Mouse (Mus musculus) Patski (cell line): ENCODE results near the gene Esrrg. TPM values are rescaled to one million over a fixed set of nuclear protein-coding genes. Genes with fewer than 3 reads are reported as not detected.
A peak's percentile ranks its signal among the peaks of the same experiment; 100 is the strongest.

Experiments
- ATAC-seq: fragments of 100-300 bp; one replicate; pipeline ENCODE4 v1.8.0; 2021
- CTCF ChIA-PET: fragments of 350-600 bp; sonication (Branson Sonifier 250); formaldehyde crosslinking; loops from one replicate; lab custom pipeline; 2022; ENCODE audit warnings: inconsistent platforms; lab: Charles Lee
- POLR2A ChIA-PET: fragments of 350-600 bp; sonication (Branson Sonifier 250); formaldehyde crosslinking; loops from one replicate; lab custom pipeline; 2022; ENCODE audit warnings: antibody characterized with exemption, inconsistent platforms; lab: Charles Lee
- DNase-seq: peaks from one replicate; pipeline ENCODE4 v3.0.0-alpha.2; 2011; ENCODE audit warnings: low read depth, low spot score
- H3K27me3 ChIP-seq: fragments of 371-371 bp; one replicate; pipeline ENCODE4 v1.5.1; 2021
- CTCF ChIP-seq: fragments of 100-300 bp; IDR thresholded peaks from one replicate; pipeline ENCODE4 v1.5.1; 2021
- in situ Hi-C: fragments of 300-500 bp; cut with MboI; formaldehyde crosslinking; loops from 3 replicates; pipeline ENCODE4 v1.11.1; 2018; ENCODE audit warnings: low pct_unique_long_range_greater_than_20kb, mixed read lengths
- polyA plus RNA-seq: library from polyadenylated mRNA; unstranded; gene quantifications from one replicate; pipeline ENCODE4 v1.2.3, GENCODE M21; 2021

The Esrrg gene
- polyA plus RNA-seq, 1 experiment from 2014 or later: 9.0 TPM

- ChIA-PET POLR2A (interaction anchor here (0.8 kb wide), 1 partner anchor 8 kb away, joined by 3 read pairs; no protein-coding TSS in a partner anchor), CTCF (interaction anchor here (0.8 to 1.0 kb wide), 2 partner anchors 8 to 13 kb away, joined by 3 read pairs; no protein-coding TSS in a partner anchor)
- no peak for TF ChIP-seq CTCF
- DNase-seq: no peak
- ATAC-seq: no peak
- in situ Hi-C loops: no loop called here
- H3K27me3 ChIP-seq: no peaks in the 10 kb centered on the region
Measured at GRCm38 (mm10) chr1:187706046-187706445, 97.5 kb downstream of the Esrrg start.

- no peak for ATAC-seq
- CTCF ChIA-PET: no interaction called here
- in situ Hi-C loops: no loop called here
- TF ChIP-seq CTCF: no peak
- H3K27me3 ChIP-seq: no peaks in the 10 kb centered on the region
- no peak for DNase-seq
- POLR2A ChIA-PET: interaction anchor here (0.5 to 0.6 kb wide), 2 partner anchors 302 to 695 kb away, joined by 3 to 5 read pairs; no protein-coding TSS in a partner anchor
Measured at GRCm38 (mm10) chr1:187707176-187707575, 98.6 kb downstream of the Esrrg start.

GRCm38 (mm10) chr1:187710434-187710948 lies 101.9 kb downstream of the Esrrg start:
- TF ChIP-seq CTCF: no peak
- ChIA-PET POLR2A (no interaction called here), CTCF (no interaction called here)
- ATAC-seq: no peak
- no peak for DNase-seq
- H3K27me3 ChIP-seq: no peaks in the 10 kb centered on the region
- in situ Hi-C loops: no loop called here

- ChIA-PET POLR2A (no interaction called here), CTCF (interaction anchor here (1.9 kb wide), 1 partner anchor 9 kb away, joined by 4 read pairs; no protein-coding TSS in a partner anchor)
- no peaks in the 10 kb centered on the region for H3K27me3 ChIP-seq
- no peak for ATAC-seq
- no peak for DNase-seq
- in situ Hi-C loops: no loop called here
- no peak for TF ChIP-seq CTCF
Measured at GRCm38 (mm10) chr1:187721035-187721434, 112.4 kb downstream of the Esrrg start.

GRCm38 (mm10) chr1:187722016-187722415 lies 113.4 kb downstream of the Esrrg start:
- TF ChIP-seq CTCF: no peak
- ChIA-PET POLR2A (no interaction called here), CTCF (no interaction called here)
- ATAC-seq (no peak), DNase-seq (no peak)
- no peaks in the 10 kb centered on the region for H3K27me3 ChIP-seq
- in situ Hi-C loops: no loop called here

- ChIA-PET POLR2A (no interaction called here), CTCF (no interaction called here)
- TF ChIP-seq CTCF: no peak
- no peaks in the 10 kb centered on the region for H3K27me3 ChIP-seq
- DNase-seq: no peak
- no peak for ATAC-seq
- in situ Hi-C loops: no loop called here
Measured at GRCm38 (mm10) chr1:187724651-187725050, 116.1 kb downstream of the Esrrg start.

GRCm38 (mm10) chr1:187725351-187725750 lies 116.8 kb downstream of the Esrrg start:
- TF ChIP-seq CTCF: no peak
- ChIA-PET CTCF (no interaction called here), POLR2A (no interaction called here)
- in situ Hi-C loops: no loop called here
- DNase-seq: no peak
- no peak for ATAC-seq
- no peaks in the 10 kb centered on the region for H3K27me3 ChIP-seq

- in situ Hi-C loops: no loop called here
- no peak for DNase-seq
- TF ChIP-seq CTCF: no peak
- no peaks in the 10 kb centered on the region for H3K27me3 ChIP-seq
- CTCF ChIA-PET: no interaction called here
- POLR2A ChIA-PET: no interaction called here
- ATAC-seq: no peak
Measured at GRCm38 (mm10) chr1:187731171-187731570, 122.6 kb downstream of the Esrrg start.

GRCm38 (mm10) chr1:187736507-187736906 lies 127.9 kb downstream of the Esrrg start:
- no peak for TF ChIP-seq CTCF
- ChIA-PET CTCF (no interaction called here), POLR2A (no interaction called here)
- in situ Hi-C loops: no loop called here
- DNase-seq (no peak), ATAC-seq (no peak)
- H3K27me3 ChIP-seq: no peaks in the 10 kb centered on the region

- ChIA-PET CTCF (no interaction called here), POLR2A (no interaction called here)
- DNase-seq (no peak), ATAC-seq (no peak)
- H3K27me3 ChIP-seq: no peaks in the 10 kb centered on the region
- in situ Hi-C loops: no loop called here
- no peak for TF ChIP-seq CTCF
Measured at GRCm38 (mm10) chr1:187737296-187737695, 128.7 kb downstream of the Esrrg start.

GRCm38 (mm10) chr1:187740531-187740930 lies 131.9 kb downstream of the Esrrg start:
- no peak for TF ChIP-seq CTCF
- DNase-seq: peak; percentile 13
- POLR2A ChIA-PET: no interaction called here
- H3K27me3 ChIP-seq: no peaks in the 10 kb centered on the region
- peak; percentile 74 for ATAC-seq
- in situ Hi-C loops: no loop called here
- CTCF ChIA-PET: interaction anchor here (1.3 kb wide), 1 partner anchor 19 kb away, joined by 3 read pairs; no protein-coding TSS in a partner anchor
